Mouse (Mus musculus): ENCODE measurements around the gene Pcdh18. TPM values are rescaled to one million over a fixed set of nuclear protein-coding genes. Genes with fewer than 3 reads are reported as not detected.

Gene Pcdh18
- polyA plus RNA-seq, 1 experiment from 2014 or later = 24.5 TPM

- no peak overlapping the region for H3K27ac ChIP-seq (ENCODE audit: low read depth, low read length)
Observed at GRCm38 (mm10) chr3:49699951-49700350, 57.2 kb downstream of the Pcdh18 start.

More at GRCm38 (mm10) chr3:49699951-49700350, 57.2 kb downstream of the Pcdh18 start:
- no peaks in the 10 kb centered on the region for H3K36me3 ChIP-seq (ENCODE audit: control insufficient read depth, insufficient read depth, low read length)
- 62% methylated on average over 2 of the region's 2 CpGs for WGBS (ENCODE audit: insufficient replicate concordance)
- no peak for ATAC-seq (replicated peaks; ENCODE audit: insufficient number of reproducible peaks, low FRiP score, low TSS enrichment)
- H3K4me2 ChIP-seq = no peak overlapping the region
- H3K27me3 ChIP-seq (ENCODE audit: control insufficient read depth, insufficient read depth, low read length) = no peaks in the 10 kb centered on the region
- no peaks in the 10 kb centered on the region for H3K4me1 ChIP-seq (ENCODE audit: control insufficient read depth, insufficient read depth, low read length)
- no peaks in the 10 kb centered on the region for H3K9me3 ChIP-seq (replicated peaks; ENCODE audit: control insufficient read depth, low read length)
- H3K4me3 ChIP-seq (ENCODE audit: low read depth, low read length) = no peak overlapping the region
- H3K9ac ChIP-seq (ENCODE audit: low read depth, low read length) = no peak overlapping the region

All from heart, embryonic 11.5 days (tissue).